Mouse (Mus musculus) brain, embryonic 14.5 days (tissue): ENCODE data around the gene Tefm.

ENCODE experiments used
- CTCF ChIP-seq: fragments of 200-500 bp; IDR thresholded peaks from 2 replicates; pipeline ENCODE4 v1.5.1; 2012; ENCODE audit warnings: inconsistent platforms, mild to moderate bottlenecking, moderate library complexity, borderline replicate concordance; ENCODE audit not compliant: insufficient read depth, insufficient read length; ENCODE audit errors: extremely low read depth
- POLR2A ChIP-seq: fragments of 200-500 bp; IDR thresholded peaks from 2 replicates; pipeline ENCODE4 v1.6.1; 2012; ENCODE audit warnings: mild to moderate bottlenecking, inconsistent platforms, borderline replicate concordance; ENCODE audit not compliant: poor library complexity, insufficient read depth, insufficient read length, severe bottlenecking; ENCODE audit errors: extremely low read depth

GRCm38 (mm10) chr11:80163362-80164116 is 21.6 kb upstream of the Tefm start:
- TF ChIP-seq POLR2A (no peak), CTCF (no peak)
